Mouse (Mus musculus): Measurements from ENCODE around the gene Gm45021. TPM values are rescaled to one million over a fixed set of nuclear protein-coding genes. Genes with fewer than 3 reads are reported as not detected.

The Gm45021 gene
- polyA plus RNA-seq (2021; fragmentation: Nextera tagmentation) = not detected in 2 replicates
- long read RNA-seq, experiment 1 = 0 reads
- long read RNA-seq, experiment 2, partial matches to known transcripts = 0 of 2 reads
- long read RNA-seq, experiment 2, other reads (novel, unspliced or antisense) = 2 of 2 reads

GRCm38 (mm10) chr6:48589194-48589750 is at the start of gene Gm45021:
TSS of gene Gm45021 (plus strand) at chr6:48589610.

DNA sequence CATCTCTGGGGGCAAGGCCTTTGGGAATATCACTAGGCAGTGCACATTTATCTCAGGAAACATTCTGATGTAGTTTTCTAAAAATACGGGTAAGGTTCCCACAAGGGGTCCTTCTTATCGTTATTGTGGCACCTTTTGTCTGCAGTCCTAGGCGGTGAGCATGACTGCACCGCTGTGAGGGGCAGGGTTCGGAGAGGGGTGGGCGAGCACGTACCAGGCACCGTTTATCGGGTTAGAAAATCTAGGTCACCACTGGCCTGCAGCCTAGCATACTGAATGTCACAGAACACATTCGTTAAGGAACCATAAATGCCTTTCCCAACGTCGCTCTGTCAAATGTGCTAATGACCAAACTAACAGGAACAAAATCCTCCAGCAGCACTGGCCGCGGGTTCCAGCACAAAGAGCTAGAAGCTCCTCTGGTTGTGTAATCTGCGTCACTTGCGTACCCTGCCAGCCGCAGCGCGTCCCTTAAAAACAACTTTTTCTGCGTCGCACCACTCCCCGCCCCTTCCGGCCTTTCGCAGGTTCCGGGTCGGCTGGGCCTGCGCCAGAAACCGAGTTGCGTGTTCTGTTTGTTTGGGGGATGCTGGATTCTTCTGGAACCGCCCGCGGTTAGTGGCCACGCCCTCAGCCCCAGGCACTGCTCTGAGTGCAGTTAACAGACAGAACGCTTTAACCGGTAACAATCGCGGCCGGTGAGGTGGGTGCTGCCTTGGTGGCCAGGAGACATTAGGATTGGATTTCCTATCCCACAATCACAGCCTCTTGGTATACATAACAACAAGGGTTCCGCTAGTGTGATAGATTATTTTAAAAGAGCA is 34.9 kb upstream of the Gm45021 start, which contains the start of gene Lrrc61:
Gene Lrrc61, plus strand, starts transcription at position 517 of the 824 bp plus-strand sequence.

DNA sequence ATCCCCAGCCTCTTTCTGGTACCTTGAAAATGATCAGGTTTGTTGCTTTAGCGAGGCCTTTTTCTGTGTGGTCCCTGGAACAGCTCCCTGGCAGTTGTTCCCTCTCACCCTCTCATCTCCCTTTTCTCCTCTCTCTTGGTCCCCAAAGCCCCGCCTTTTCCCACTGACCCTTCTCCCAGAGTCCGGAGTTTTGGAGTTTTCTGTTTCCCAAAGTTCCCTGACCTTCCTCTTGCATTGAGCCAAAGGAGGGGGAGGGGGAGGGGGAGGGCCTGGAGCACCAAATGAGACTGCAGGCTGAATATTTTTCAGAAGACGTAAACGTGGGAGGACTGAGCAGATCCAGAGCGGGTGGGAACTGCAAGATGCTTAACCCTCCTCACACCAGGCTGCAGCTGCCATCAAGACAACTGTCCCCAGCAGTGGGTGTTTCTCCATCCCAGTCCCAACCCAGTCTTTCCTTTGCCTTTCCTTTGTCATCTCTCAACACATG is 16.8 kb upstream of the Gm45021 start, which contains the start of gene Rarres2:
Gene Rarres2, minus strand, starts transcription at position 218 of the 490 bp plus-strand sequence.

DNA sequence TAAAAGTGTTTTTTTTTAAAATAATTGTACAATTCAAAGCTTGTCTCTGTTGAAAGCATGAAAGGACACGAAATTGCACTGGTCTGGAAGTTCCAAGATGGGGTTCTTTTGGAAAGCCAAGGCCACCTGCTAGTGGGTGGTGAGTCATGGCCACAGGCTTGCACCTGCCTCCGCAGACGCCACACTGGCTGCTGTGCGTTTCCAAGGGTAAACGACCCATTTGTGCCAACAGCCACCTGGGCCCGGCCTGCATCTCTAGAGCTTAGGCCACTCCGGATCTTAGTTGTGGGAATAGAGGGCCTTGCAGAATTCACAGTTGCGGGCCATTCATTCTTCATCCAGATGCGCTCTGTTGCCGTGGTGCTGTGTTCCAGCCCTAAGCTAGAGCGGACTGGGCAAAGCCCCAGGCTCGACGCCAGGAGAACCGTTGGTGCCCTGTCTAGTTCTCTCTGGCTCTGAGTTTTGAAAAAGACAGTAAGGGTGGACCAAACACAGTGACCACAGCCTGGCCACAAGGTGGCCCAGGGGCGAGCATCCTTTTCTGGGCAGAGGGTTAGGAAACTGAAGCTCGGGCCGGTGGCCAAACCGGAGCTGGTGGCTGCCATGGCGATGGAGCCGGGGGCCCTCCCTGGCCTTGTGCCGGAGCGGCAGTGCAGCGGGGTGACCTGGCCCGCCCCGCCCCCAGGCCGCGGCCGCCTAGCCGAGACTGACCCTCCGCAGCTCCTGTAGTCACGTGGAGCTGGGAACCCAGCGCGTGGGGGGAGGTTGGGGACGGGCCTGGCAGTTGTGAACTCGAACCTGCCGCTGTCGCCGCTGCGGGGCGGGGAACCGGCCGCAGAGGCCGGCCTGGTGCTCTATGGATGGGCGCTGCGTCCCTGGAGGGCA is 4.0 kb downstream of the Gm45021 start, which contains the start of the genes Repin1 and Gm44965:
Gene Repin1, plus strand, starts transcription at position 726 of the 885 bp plus-strand sequence.
Gene Gm44965, plus strand, starts transcription at position 784 of the 885 bp plus-strand sequence.

DNA sequence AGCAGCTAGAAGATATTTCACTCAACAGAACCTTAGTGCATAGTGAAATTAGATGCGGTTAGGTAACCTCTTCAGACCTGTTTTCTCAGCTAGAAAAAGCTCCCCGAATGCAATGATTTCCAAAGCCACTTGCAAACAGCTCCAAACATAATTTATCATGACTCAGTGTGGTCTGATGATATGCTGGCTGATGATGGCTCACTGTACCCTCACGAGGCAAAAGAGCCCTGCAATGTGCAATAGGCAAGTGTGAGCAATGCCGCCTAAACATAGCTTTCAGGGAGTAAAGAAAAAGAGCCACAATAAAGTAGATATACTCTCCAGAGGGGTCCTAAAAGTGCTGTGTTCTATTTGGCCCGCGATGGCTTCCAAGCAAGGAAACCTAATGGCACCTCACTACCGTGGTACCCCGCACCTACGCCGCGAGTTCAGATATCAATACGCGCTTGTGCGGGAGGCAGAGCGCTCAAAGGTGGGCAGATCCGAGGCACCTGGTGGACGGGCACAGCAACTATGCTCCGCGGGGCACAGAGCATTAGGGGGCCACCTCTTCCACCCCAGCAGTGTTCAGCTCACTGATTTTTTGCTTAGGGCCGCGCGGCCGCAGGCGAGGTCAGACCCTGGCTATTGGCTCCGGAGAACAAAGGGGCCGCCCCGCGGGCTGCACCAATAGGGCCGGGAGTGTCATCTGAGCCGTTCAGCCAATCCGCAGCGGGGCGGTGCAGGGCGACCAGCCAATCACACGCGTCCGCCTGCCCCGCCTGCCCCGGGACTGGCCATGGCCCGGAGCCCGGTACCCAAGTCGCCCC is 12.1 kb downstream of the Gm45021 start, which contains the start of gene Zfp775:
Gene Zfp775, plus strand, starts transcription at position 793 of the 809 bp plus-strand sequence.

GRCm38 (mm10) chr6:48626464-48626863 is 37.1 kb downstream of the Gm45021 start, which contains the start of gene AI854703:
TSS of gene AI854703 (plus strand) at chr6:48626764.

DNA sequence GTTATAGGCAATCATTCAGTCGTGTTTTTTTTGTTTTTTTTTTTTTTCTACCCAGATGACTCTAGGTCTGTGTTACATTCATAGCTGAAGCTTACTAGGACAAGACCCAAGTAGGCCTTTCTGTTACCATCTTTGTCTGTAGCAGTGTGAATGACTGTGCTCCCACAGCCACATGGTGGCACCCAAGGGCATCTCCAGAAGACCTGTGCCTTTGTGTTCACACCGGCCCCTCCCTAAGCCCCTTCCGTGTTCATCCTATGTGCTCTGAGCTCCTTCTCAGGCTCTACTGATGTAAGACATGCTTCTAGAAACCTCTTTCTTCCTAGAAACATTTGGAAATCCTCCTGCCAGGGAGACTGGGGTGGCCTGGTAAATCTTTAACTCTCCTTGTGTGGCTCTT is 57.6 kb downstream of the Gm45021 start, which contains the start of gene Gimap8:
Gene Gimap8, plus strand, starts transcription at position 240 of the 400 bp plus-strand sequence.

Other genes starting within 250 kb of the Gm45021 start
- gene Krba1, start 194.0 kb upstream of the Gm45021 start, polyA plus RNA-seq (2021; fragmentation: Nextera tagmentation) = 4.4 and 5.4 TPM in 2 replicates
- 33.6 and 38.8 TPM in 2 replicates for gene Zfp467, start 143.8 kb upstream of the Gm45021 start, polyA plus RNA-seq (2021; fragmentation: Nextera tagmentation)
- gene Sspo, start 141.4 kb upstream of the Gm45021 start, polyA plus RNA-seq (2021; fragmentation: Nextera tagmentation) = 0.09 and 0.16 TPM in 2 replicates
- 629 and 681 TPM in 2 replicates for gene Atp6v0e2, start 52.0 kb upstream of the Gm45021 start, polyA plus RNA-seq (2021; fragmentation: Nextera tagmentation)
- 25.9 and 31.8 TPM in 2 replicates for gene Lrrc61, start 34.8 kb upstream of the Gm45021 start, polyA plus RNA-seq (2021; fragmentation: Nextera tagmentation)
- 24.4 and 29.4 TPM in 2 replicates for gene Rarres2, start 16.8 kb upstream of the Gm45021 start, polyA plus RNA-seq (2021; fragmentation: Nextera tagmentation)
- gene Repin1, start 4.3 kb downstream of the Gm45021 start, polyA plus RNA-seq (2021; fragmentation: Nextera tagmentation) = 20.9 and 23.4 TPM in 2 replicates
- not detected in 2 replicates for gene Gm44965, start 4.3 kb downstream of the Gm45021 start, polyA plus RNA-seq (2021; fragmentation: Nextera tagmentation)
- 5.5 and 8.7 TPM in 2 replicates for gene Zfp775, start 12.5 kb downstream of the Gm45021 start, polyA plus RNA-seq (2021; fragmentation: Nextera tagmentation)
- gene AI854703, start 37.2 kb downstream of the Gm45021 start, polyA plus RNA-seq (2021; fragmentation: Nextera tagmentation) = 9.7 and 11.6 TPM in 2 replicates
- 0.14 and 0.15 TPM in 2 replicates for gene Gimap8, start 57.6 kb downstream of the Gm45021 start, polyA plus RNA-seq (2021; fragmentation: Nextera tagmentation)
- gene Gimap9, start 86.5 kb downstream of the Gm45021 start, polyA plus RNA-seq (2021; fragmentation: Nextera tagmentation) = 0.36 and 0.38 TPM in 2 replicates
- gene Gimap4, start 94.9 kb downstream of the Gm45021 start, polyA plus RNA-seq (2021; fragmentation: Nextera tagmentation) = 0.20 and 0.39 TPM in 2 replicates
- 2.5 and 3.2 TPM in 2 replicates for gene Gimap6, start 118.6 kb downstream of the Gm45021 start, polyA plus RNA-seq (2021; fragmentation: Nextera tagmentation)
- 0.59 TPM in 1 of 2 replicates, not detected in the other for gene Gm28053, start 129.0 kb downstream of the Gm45021 start, polyA plus RNA-seq (2021; fragmentation: Nextera tagmentation)
- gene Gimap7, start 129.0 kb downstream of the Gm45021 start, polyA plus RNA-seq (2021; fragmentation: Nextera tagmentation) = not detected in 2 replicates
- 2.9 and 3.4 TPM in 2 replicates for gene Gimap1, start 149.4 kb downstream of the Gm45021 start, polyA plus RNA-seq (2021; fragmentation: Nextera tagmentation)
- 0.44 and 0.63 TPM in 2 replicates for gene Gimap5, start 156.6 kb downstream of the Gm45021 start, polyA plus RNA-seq (2021; fragmentation: Nextera tagmentation)
- 0.10 TPM in 1 of 2 replicates, not detected in the other for gene Gimap3, start 181.2 kb downstream of the Gm45021 start, polyA plus RNA-seq (2021; fragmentation: Nextera tagmentation)